Mouse (Mus musculus): Measurements from ENCODE around the gene Lrp8. TPM values are rescaled to one million over a fixed set of nuclear protein-coding genes. Genes with fewer than 3 reads are reported as not detected.

Lrp8 gene
- total RNA-seq, 1 experiment = 8.3 TPM

DNA sequence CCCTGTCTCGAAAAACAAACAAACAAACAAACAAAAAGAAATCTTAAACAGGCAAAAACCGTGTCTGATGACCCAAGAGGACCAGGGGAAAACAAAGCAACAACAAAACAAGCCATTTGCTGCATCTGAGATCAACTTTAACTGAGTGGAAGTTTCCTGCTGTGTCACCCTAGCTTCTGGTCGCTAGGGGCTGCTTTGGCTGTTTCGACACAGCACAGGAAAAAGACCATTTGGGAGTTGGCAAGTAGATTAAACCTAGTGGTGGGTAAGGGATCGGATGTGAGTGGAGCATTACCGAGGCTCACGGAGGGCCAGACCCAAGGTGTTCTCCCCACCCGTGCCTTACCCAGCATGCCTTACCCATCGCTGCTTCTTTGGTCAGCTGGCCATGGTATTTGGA, 104.5 kb downstream of the Lrp8 start:
- TF ChIP-seq ZNF384 (IDR thresholded peaks at IDR 0.05; ENCODE audit: low read depth, low read length) (no peak), CHD2 (IDR thresholded peaks at IDR 0.05; ENCODE audit: low read depth, low read length) (no peak), MAFK (IDR thresholded peaks at IDR 0.05; ENCODE audit: insufficient read depth, low read depth, low read length) (no peak), HCFC1 (IDR thresholded peaks at IDR 0.05; ENCODE audit: borderline replicate concordance, insufficient read depth, low read length) (no peak), ZC3H11A (IDR thresholded peaks at IDR 0.05; ENCODE audit: borderline replicate concordance, low read depth, low read length) (no peak)
- Histone ChIP-seq H3K27ac (ENCODE audit: insufficient read depth, low read depth, low read length, poor library complexity, severe bottlenecking) (no peak overlapping the region), H3K4me1 (ENCODE audit: control insufficient read depth in 2 of 2, insufficient read depth in 2 of 2, low read length in 2 of 2, poor library complexity in 1 of 2) (no peaks in the 10 kb centered on the region), H3K9ac (ENCODE audit: insufficient read depth, low read depth, low read length, poor library complexity, severe bottlenecking) (no peak overlapping the region), H3K36me3 (ENCODE audit: control insufficient read depth, insufficient read depth, low read length, poor library complexity, severe bottlenecking) (peaks cover 4% of the 10 kb centered on the region; the same call in 1 of the 2 replicates), H3K4me3 (ENCODE audit: insufficient read depth in 1 of 2, low read depth in 1 of 2, low read length in 2 of 2, poor library complexity in 1 of 2, severe bottlenecking in 1 of 2) (no peak overlapping the region), H3K9me3 (ENCODE audit: control insufficient read depth, insufficient read depth, low read depth, low read length) (no peaks in the 10 kb centered on the region)
- in situ Hi-C loops (cut with MboI; ENCODE audit: low sequenced_read_pairs in 2 of 2, unreplicated experiment in 2 of 2) = no loop called here
- DNase-seq (ENCODE audit: low read depth, low spot score) = no peak

DNA sequence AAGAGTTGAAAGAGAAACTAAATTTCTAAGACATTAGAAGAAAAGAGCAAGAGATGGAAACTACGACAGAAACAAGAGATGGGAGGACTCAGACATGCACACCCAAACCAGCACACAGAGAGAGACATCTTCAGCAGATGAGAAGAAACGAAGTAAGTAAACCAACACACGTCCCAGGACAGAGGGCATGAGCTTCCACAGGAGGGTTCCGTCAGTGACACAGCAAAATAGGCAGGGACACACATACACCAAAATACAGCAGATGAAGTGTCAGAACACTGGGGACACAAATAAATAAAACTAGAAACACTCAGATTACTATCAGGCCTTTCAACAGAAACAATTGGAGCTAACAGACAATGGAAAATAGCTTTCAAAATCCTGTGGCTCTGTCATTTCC, 108.0 kb downstream of the Lrp8 start:
- no peaks in the 10 kb centered on the region for H3K9me3 ChIP-seq (ENCODE audit: control insufficient read depth, insufficient read depth, low read depth, low read length)
- no peaks in the 10 kb centered on the region for H3K4me1 ChIP-seq (ENCODE audit: control insufficient read depth in 2 of 2, insufficient read depth in 2 of 2, low read length in 2 of 2, poor library complexity in 1 of 2)
- H3K36me3 ChIP-seq (ENCODE audit: control insufficient read depth, insufficient read depth, low read length, poor library complexity, severe bottlenecking) = peaks cover 10% of the 10 kb centered on the region; the same call in 1 of the 2 replicates
- no peak overlapping the region for H3K9ac ChIP-seq (ENCODE audit: insufficient read depth, low read depth, low read length, poor library complexity, severe bottlenecking)
- no peak overlapping the region for H3K4me3 ChIP-seq (ENCODE audit: insufficient read depth in 1 of 2, low read depth in 1 of 2, low read length in 2 of 2, poor library complexity in 1 of 2, severe bottlenecking in 1 of 2)
- in situ Hi-C loops (cut with MboI; ENCODE audit: low sequenced_read_pairs in 2 of 2, unreplicated experiment in 2 of 2) = no loop called here
- H3K27ac ChIP-seq (ENCODE audit: insufficient read depth, low read depth, low read length, poor library complexity, severe bottlenecking) = no peak overlapping the region
- no peak for DNase-seq (ENCODE audit: low read depth, low spot score)
- TF ChIP-seq CHD2 (IDR thresholded peaks at IDR 0.05; ENCODE audit: low read depth, low read length) (no peak), HCFC1 (IDR thresholded peaks at IDR 0.05; ENCODE audit: borderline replicate concordance, insufficient read depth, low read length) (no peak), MAFK (IDR thresholded peaks at IDR 0.05; ENCODE audit: insufficient read depth, low read depth, low read length) (no peak), ZNF384 (IDR thresholded peaks at IDR 0.05; ENCODE audit: low read depth, low read length) (no peak), ZC3H11A (IDR thresholded peaks at IDR 0.05; ENCODE audit: borderline replicate concordance, low read depth, low read length) (no peak)

DNA sequence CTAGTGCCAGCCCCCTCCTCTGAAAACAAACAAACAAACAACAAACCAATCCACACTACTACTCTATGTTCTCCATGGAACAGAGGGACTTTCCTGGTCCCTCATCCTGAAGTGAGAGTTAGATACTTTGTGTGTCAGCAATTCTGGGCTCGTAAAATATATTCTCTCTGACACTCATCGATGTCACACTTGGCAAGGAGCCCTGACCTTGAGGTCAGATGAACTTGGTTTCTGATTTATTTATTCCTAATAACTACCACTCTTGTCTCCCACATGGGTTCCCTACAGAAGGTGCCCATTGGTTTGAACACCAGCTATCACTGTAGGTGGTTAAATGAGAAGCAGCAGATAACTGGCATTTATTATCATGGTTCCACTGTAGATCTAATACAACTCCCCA, 118.3 kb downstream of the Lrp8 start:
- no peak overlapping the region for H3K27ac ChIP-seq (ENCODE audit: insufficient read depth, low read depth, low read length, poor library complexity, severe bottlenecking)
- H3K4me3 ChIP-seq (ENCODE audit: insufficient read depth in 1 of 2, low read depth in 1 of 2, low read length in 2 of 2, poor library complexity in 1 of 2, severe bottlenecking in 1 of 2) = no peak overlapping the region
- H3K4me1 ChIP-seq (ENCODE audit: control insufficient read depth in 2 of 2, insufficient read depth in 2 of 2, low read length in 2 of 2, poor library complexity in 1 of 2) = no peaks in the 10 kb centered on the region
- in situ Hi-C loops (cut with MboI; ENCODE audit: low sequenced_read_pairs in 2 of 2, unreplicated experiment in 2 of 2) = no loop called here
- H3K9ac ChIP-seq (ENCODE audit: insufficient read depth, low read depth, low read length, poor library complexity, severe bottlenecking) = no peak overlapping the region
- TF ChIP-seq ZNF384 (IDR thresholded peaks at IDR 0.05; ENCODE audit: low read depth, low read length) = no peak
- no peak for TF ChIP-seq MAFK (IDR thresholded peaks at IDR 0.05; ENCODE audit: insufficient read depth, low read depth, low read length)
- H3K9me3 ChIP-seq (ENCODE audit: control insufficient read depth, insufficient read depth, low read depth, low read length) = no peaks in the 10 kb centered on the region
- no peaks in the 10 kb centered on the region for H3K36me3 ChIP-seq (ENCODE audit: control insufficient read depth, insufficient read depth, low read length, poor library complexity, severe bottlenecking)
- no peak for DNase-seq (ENCODE audit: low read depth, low spot score)

DNA sequence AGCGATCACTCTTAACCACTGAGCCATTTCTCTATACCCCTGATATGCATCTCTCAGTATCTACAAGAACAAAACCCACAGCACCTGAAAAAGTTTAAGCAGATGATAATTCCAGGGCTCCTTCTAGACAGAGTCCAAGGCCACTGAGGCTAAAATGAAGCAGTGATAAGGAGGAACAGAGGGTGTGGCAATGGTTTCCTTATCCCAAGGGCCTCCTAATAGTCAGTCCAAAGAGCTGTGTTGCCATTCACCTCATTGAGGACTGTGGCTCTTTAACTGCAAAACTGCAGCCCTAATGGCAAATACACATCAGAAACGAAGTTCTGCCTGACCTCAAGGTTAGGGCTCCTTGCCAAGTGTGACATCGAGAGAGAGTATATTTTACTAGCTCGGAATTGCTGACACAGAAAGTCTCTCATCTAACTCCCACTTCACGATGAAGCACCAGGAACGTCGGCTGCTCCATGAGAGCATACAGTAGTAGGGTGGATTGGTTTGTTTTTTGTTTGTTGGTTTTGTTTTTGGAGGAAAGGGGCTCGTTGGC, 119.2 kb downstream of the Lrp8 start:
- in situ Hi-C loops (cut with MboI; ENCODE audit: low sequenced_read_pairs in 2 of 2, unreplicated experiment in 2 of 2) = no loop called here
- TF ChIP-seq ZC3H11A (IDR thresholded peaks at IDR 0.05; ENCODE audit: borderline replicate concordance, low read depth, low read length) (no peak), MAFK (IDR thresholded peaks at IDR 0.05; ENCODE audit: insufficient read depth, low read depth, low read length) (no peak), CHD2 (IDR thresholded peaks at IDR 0.05; ENCODE audit: low read depth, low read length) (no peak), HCFC1 (IDR thresholded peaks at IDR 0.05; ENCODE audit: borderline replicate concordance, insufficient read depth, low read length) (no peak), ZNF384 (IDR thresholded peaks at IDR 0.05; ENCODE audit: low read depth, low read length) (no peak)
- H3K27ac ChIP-seq (ENCODE audit: insufficient read depth, low read depth, low read length, poor library complexity, severe bottlenecking) = no peak overlapping the region
- H3K36me3 ChIP-seq (ENCODE audit: control insufficient read depth, insufficient read depth, low read length, poor library complexity, severe bottlenecking) = no peaks in the 10 kb centered on the region
- no peaks in the 10 kb centered on the region for H3K4me1 ChIP-seq (ENCODE audit: control insufficient read depth in 2 of 2, insufficient read depth in 2 of 2, low read length in 2 of 2, poor library complexity in 1 of 2)
- no peaks in the 10 kb centered on the region for H3K9me3 ChIP-seq (ENCODE audit: control insufficient read depth, insufficient read depth, low read depth, low read length)
- DNase-seq (ENCODE audit: low read depth, low spot score) = no peak
- H3K4me3 ChIP-seq (ENCODE audit: insufficient read depth in 1 of 2, low read depth in 1 of 2, low read length in 2 of 2, poor library complexity in 1 of 2, severe bottlenecking in 1 of 2) = no peak overlapping the region
- no peak overlapping the region for H3K9ac ChIP-seq (ENCODE audit: insufficient read depth, low read depth, low read length, poor library complexity, severe bottlenecking)

DNA sequence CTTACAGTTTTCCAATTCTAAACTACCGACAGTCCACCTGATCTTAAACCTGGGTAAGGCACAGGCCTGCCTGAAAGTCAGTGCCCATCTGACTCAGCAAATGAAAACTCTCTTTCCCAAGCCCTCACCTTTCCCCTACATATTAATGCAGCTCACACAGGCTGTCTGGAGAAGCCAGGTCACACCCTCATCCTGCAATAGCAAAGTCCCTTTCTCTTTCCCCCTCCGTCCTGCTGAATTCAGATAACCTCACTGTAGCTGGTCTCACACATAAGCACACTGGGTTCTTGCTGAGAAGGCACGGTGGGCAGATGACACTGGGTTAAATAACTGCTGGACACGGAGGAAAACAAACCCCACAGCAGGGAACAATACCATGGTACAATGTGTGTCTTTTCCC, 119.9 kb downstream of the Lrp8 start:
- no peak overlapping the region for H3K4me3 ChIP-seq (ENCODE audit: insufficient read depth in 1 of 2, low read depth in 1 of 2, low read length in 2 of 2, poor library complexity in 1 of 2, severe bottlenecking in 1 of 2)
- TF ChIP-seq CHD2 (IDR thresholded peaks at IDR 0.05; ENCODE audit: low read depth, low read length) (no peak), HCFC1 (IDR thresholded peaks at IDR 0.05; ENCODE audit: borderline replicate concordance, insufficient read depth, low read length) (no peak), MAFK (IDR thresholded peaks at IDR 0.05; ENCODE audit: insufficient read depth, low read depth, low read length) (no peak), ZC3H11A (IDR thresholded peaks at IDR 0.05; ENCODE audit: borderline replicate concordance, low read depth, low read length) (no peak), ZNF384 (IDR thresholded peaks at IDR 0.05; ENCODE audit: low read depth, low read length) (no peak)
- DNase-seq (ENCODE audit: low read depth, low spot score) = no peak
- no peaks in the 10 kb centered on the region for H3K9me3 ChIP-seq (ENCODE audit: control insufficient read depth, insufficient read depth, low read depth, low read length)
- H3K9ac ChIP-seq (ENCODE audit: insufficient read depth, low read depth, low read length, poor library complexity, severe bottlenecking) = no peak overlapping the region
- H3K4me1 ChIP-seq (ENCODE audit: control insufficient read depth in 2 of 2, insufficient read depth in 2 of 2, low read length in 2 of 2, poor library complexity in 1 of 2) = no peaks in the 10 kb centered on the region
- in situ Hi-C loops (cut with MboI; ENCODE audit: low sequenced_read_pairs in 2 of 2, unreplicated experiment in 2 of 2) = no loop called here
- no peaks in the 10 kb centered on the region for H3K36me3 ChIP-seq (ENCODE audit: control insufficient read depth, insufficient read depth, low read length, poor library complexity, severe bottlenecking)
- no peak overlapping the region for H3K27ac ChIP-seq (ENCODE audit: insufficient read depth, low read depth, low read length, poor library complexity, severe bottlenecking)
